Mouse (Mus musculus): Measurements from ENCODE around the gene Zfyve27. TPM values are rescaled to one million over a fixed set of nuclear protein-coding genes. Genes with fewer than 3 reads are reported as not detected.

Zfyve27 gene
- total RNA-seq, 2 experiments from 2014 or later = 78.8 to 94.5 TPM

DNA sequence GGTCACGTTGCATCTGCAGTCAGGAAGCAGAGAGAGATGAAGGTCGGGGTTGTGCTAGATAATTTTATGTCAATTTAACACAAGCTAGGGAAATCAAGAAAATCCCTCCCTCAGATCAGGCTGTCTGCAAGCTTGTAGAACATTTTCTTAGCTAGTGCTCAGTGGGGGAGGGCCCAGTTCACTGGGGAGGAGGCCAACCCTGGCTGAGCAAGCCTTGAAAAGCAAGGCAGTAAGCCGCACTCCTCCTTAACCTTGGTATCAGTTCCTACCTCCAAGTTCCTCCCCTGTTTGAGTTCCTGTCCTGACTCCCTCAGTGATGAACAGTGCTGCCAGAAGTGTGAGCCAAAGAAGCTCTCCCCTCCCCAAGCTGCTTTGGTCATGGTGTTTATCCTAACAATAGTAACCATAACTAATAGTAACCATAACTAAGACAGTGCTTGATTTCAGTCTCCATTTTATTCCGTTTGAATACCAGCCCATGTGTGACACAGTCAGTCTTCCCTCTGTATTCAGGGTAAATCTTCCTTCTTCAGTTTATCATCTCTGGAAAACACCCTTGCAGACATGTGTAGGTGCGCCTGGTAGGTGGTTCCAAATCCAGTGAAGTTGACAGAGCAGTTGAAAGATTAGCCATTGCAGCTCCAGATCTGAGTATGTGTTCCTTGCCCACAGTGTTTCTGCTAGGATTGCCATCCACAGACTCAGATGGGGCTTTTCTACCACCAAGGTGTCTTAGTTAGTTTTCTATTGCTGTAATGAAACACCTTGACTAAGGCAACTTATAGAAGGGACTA lies 23.8 kb upstream of the Zfyve27 start:
- DNase-seq (ENCODE audit: low spot score in 2 of 2) = no peak
- intact Hi-C loops (cut with DNase I) = no loop called here

DNA sequence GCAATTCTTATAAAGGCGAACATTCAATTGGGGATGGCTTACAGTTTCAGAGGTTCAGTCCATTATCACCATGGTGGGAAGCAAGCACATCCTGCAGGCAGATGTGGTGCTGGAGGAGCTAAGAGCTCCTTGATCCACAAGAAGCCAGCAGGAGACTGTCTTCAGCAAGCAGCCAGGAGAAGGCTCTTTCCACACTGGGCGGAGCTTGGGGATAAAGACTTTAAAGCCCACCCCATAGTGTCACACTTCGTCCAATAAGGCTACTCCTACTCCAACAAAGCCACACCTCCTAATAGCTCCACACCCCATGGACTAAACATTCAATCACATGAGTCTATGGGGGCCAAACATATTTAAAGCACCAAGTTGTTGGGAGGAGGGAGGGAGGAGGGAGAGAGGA lies 21.8 kb upstream of the Zfyve27 start:
- no peak for DNase-seq (ENCODE audit: low spot score in 2 of 2)
- intact Hi-C loops (cut with DNase I) = no loop called here

DNA sequence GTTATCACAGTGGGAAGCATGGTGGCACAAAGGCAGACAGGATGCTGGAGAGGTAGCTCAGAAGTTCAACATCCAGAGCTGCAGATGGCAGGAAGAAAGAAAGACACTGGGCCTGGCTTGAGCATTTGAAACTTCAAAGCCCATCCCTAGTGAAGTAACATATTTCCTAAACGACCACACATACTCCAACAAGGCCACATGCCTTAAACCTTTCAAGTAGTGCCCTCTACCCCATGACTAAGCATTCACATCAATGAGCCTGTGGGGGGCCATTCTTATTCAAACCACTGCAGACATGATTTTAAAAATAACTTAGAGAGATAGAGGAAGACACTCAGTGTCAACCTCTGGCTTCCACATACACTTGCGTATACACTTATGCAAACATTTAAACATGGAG lies 21.0 kb upstream of the Zfyve27 start:
- no peak for DNase-seq (ENCODE audit: low spot score in 2 of 2)
- intact Hi-C loops (cut with DNase I) = no loop called here

GRCm38 (mm10) chr19:42144067-42144466 lies 19.7 kb upstream of the Zfyve27 start:
- no peak for DNase-seq (ENCODE audit: low spot score in 2 of 2)
- intact Hi-C loops (cut with DNase I) = loop anchor here (2.0 kb wide), 1 partner anchor 23 kb away; no protein-coding TSS in a partner anchor

GRCm38 (mm10) chr19:42144541-42145167 lies 19.1 kb upstream of the Zfyve27 start:
- DNase-seq (ENCODE audit: low spot score in 2 of 2) = peak; percentile 80 to 82
- intact Hi-C loops (cut with DNase I) = loop anchor here (2.0 to 5.0 kb wide), 2 partner anchors 22 to 107 kb away; partner anchors contain the start of gene Ankrd2

DNA sequence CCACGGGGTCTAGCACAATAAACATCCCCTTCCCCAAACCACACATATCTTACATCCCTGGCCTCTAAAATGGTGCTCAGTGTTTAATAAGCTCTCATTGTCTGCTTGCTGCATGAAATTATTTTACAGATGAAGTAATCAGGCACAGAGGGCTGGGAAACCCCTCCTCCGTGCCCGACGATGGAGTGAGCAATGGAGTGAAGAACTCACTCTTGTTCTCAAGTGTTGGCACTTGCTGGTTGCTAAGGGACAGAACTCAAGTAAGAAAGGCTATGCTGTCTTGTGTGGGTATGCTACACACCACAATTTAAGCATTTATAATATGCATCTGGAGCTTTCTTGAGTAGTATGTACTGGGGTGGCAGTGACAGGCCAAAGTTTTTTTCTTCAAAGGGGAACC lies 18.5 kb upstream of the Zfyve27 start:
- no peak for DNase-seq (ENCODE audit: low spot score in 2 of 2)
- intact Hi-C loops (cut with DNase I) = loop anchor here (2.0 to 5.0 kb wide), 2 partner anchors 22 to 108 kb away; partner anchors contain the start of gene Ankrd2

DNA sequence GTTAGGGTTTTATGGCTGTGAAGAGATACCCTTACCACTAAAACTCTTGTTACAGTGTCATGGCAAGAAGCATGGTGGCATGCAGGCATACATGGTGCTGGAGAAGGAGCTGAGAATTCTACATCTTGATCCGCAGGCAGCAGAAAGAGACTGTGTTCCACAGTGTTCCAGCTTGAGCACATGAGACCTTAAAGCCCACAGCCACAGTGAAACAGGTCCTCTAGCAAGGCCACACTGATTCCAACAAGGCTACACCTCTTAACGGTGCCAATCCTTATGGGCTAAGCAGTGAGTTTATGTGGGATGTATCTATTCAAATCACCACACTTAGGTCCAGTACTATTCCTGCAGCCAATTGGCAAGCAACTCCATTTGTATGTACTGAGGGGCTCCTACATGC lies 18.0 kb upstream of the Zfyve27 start:
- intact Hi-C loops (cut with DNase I) = loop anchor here (2.0 to 5.0 kb wide), 2 partner anchors 21 to 108 kb away; partner anchors contain the start of gene Ankrd2

GRCm38 (mm10) chr19:42146276-42147010 lies 17.3 kb upstream of the Zfyve27 start:
- intact Hi-C loops (cut with DNase I) = loop anchor here (5.0 kb wide), 1 partner anchor 109 kb away; the partner anchor contains the start of gene Ankrd2
- DNase-seq (ENCODE audit: low spot score in 2 of 2) = no peak

More for the DNA sequence above, 18.0 kb upstream of the Zfyve27 start:
- no peak for DNase-seq (ENCODE audit: low spot score in 2 of 2)

DNA sequence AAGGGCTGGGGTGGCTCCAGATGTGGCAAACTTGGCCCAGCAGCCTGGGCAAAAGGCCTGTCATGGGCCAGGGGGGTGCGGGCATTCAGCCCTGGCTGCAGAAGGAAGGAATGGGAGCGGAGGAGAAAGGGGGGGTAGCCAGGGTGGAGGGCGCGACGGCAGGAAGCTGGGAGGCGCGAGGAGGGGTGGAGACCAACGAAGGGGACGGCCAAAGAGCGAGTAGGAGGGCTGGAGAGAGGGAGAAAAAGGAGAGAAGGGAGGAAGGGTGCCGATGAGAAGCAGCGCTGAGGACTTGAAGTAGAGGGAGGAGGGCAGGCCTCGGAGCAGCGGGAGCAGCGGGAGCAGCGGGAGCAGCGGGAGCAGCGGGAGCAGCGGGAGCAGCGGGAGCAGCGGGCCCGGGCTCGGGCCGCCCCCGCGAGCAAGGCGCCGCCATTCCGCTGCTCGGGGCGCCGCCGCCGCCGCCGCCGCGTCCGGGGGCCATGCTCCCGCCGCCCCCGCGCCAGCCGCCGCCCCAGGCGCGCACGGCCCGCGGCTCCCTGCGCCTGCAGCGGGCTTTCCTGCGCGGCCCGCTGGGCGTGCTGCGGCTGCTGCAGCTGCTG lies 16.5 kb upstream of the Zfyve27 start, which contains the start of gene Marveld1:
Gene Marveld1 (plus strand): TSS at position 231 of the 599 bp plus-strand sequence.
- intact Hi-C loops (cut with DNase I) = loop anchor here (5.0 kb wide), 1 partner anchor 110 kb away; the partner anchor contains the start of gene Ankrd2
- DNase-seq (ENCODE audit: low spot score in 2 of 2) = peak in 1 of 2 experiments; percentile 57

- peak; percentile 73 to 80 for DNase-seq (ENCODE audit: low spot score in 2 of 2)
- intact Hi-C loops (cut with DNase I) = loop anchor here (5.0 kb wide), 1 partner anchor 111 kb away; the partner anchor contains the start of gene Ankrd2
Observed at GRCm38 (mm10) chr19:42147769-42148568, 15.8 kb upstream of the Zfyve27 start.

DNA sequence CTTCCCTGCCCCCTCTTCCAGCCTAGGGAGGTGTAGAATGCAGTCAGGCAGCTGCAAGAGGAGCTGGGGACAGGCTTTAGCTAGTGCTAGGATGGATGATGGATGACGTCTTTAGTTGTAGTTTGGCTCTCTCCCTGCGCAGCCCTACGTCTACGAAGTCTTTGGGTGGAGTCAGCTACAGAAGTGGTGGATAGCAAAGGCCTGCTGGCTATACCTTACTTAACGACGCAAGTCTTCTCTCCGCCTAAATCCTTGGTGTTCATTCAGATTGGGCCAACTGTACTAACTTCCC lies 15.2 kb upstream of the Zfyve27 start:
- intact Hi-C loops (cut with DNase I) = loop anchor here (5.0 kb wide), 1 partner anchor 111 kb away; the partner anchor contains the start of gene Ankrd2
- DNase-seq (ENCODE audit: low spot score in 2 of 2) = no peak

DNA sequence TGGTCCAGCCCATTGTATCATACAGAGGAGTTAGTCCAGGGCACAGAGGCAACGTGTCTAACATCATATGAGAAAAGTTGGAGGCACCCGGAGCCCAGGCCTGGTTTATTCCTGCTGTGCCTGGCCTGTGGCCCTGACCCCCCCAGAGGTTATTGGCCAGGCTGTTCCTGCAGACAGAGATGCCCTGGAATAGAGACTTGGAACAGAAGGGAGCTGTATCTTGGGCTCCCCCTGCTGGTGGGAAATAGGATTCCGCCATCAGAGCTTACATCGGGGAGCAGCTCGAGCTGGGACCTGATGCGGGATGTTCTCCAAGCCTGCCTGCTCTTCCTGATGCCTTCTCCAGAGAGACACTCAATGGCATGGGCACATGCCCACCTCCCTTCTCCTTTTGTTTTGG lies 11.8 kb upstream of the Zfyve27 start:
- peak; percentile 76 to 85 for DNase-seq (ENCODE audit: low spot score in 2 of 2)
- intact Hi-C loops (cut with DNase I) = no loop called here

GRCm38 (mm10) chr19:42157493-42158237 lies 6.1 kb upstream of the Zfyve27 start:
- no peak for DNase-seq (ENCODE audit: low spot score in 2 of 2)
- intact Hi-C loops (cut with DNase I) = no loop called here

- intact Hi-C loops (cut with DNase I) = no loop called here
- no peak for DNase-seq (ENCODE audit: low spot score in 2 of 2)
Observed at GRCm38 (mm10) chr19:42158246-42159017, 5.3 kb upstream of the Zfyve27 start.

DNA sequence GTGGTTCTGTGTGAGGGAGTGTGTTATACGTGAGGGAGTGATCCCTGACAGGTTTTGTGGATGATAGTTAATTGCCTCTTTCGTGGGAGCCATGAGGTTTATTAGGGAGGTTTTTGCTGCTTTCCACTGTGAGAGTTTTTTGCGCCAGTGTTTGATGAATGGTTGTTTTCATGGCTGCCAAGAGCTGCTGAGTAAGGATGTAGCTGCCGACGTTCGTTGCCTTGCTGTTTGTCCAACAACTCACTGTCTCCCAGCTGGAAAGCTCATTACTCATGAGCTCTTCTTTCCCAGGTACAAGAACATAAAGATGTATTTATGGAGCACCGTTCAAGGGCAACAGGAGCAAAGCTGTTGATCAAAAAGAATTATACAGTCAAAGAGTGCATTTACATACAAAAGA lies 437 bp downstream of the Zfyve27 start:
- intact Hi-C loops (cut with DNase I) = no loop called here
- no peak for DNase-seq (ENCODE audit: low spot score in 2 of 2)

DNA sequence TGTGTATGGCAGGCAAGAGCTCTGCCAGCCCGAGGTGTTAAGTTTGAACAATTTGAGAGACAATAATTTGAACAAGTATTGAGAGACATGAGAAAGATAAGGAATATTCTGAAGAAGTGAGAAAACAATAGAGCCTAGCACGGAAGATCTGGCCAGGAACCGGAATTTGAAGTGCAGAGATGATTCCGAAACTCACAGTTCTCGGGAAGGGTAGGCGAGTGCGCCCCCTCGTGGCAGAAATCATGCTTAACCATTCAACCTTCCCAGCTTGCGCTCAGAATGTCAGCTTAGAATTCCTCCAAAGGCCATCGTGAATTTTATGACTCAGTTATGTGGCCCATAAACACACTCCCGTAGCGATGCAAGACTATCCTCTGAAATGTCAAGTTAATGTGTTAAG lies 2.4 kb downstream of the Zfyve27 start:
- DNase-seq (ENCODE audit: low spot score in 2 of 2) = peak; percentile 75 to 87
- intact Hi-C loops (cut with DNase I) = loop anchor here (2.0 to 5.0 kb wide), 3 partner anchors 21 to 129 kb away; partner anchors contain the start of genes Ankrd2 and Morn4

DNA sequence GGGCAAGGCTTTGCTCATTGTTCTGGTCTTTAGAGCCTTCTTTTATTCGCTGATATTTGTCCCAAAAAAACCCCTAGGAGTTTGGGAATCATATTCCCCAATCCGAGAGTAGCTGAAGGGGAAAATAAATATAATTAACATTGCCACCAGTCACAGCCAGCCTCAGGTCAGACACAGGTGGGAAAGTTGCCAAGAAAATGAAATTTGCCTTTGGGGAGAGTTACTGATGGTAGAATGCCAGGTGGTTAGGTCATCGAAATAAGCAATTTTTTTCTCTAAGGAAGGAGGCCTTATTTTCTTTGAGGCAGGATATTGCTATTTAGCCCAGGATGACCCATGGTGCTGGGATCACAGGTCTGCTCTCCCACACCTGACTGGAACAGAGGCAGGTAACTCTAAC lies 3.0 kb downstream of the Zfyve27 start:
- intact Hi-C loops (cut with DNase I) = loop anchor here (2.0 to 5.0 kb wide), 3 partner anchors 22 to 129 kb away; partner anchors contain the start of genes Ankrd2 and Morn4
- no peak for DNase-seq (ENCODE audit: low spot score in 2 of 2)

Measured in left cerebral cortex, postnatal 36 days (tissue).